Mouse (Mus musculus): Measurements from ENCODE around the gene Flt3. TPM values are rescaled to one million over a fixed set of nuclear protein-coding genes. Genes with fewer than 3 reads are reported as not detected.

Gene Flt3
- 0.06 and 0.09 TPM in 2 replicates for polyA plus RNA-seq (2016; fragmentation: Nextera tagmentation; extraction: Ambion mirVana)

- H3K4me1 ChIP-seq, result peaks cover 14% of the 10 kb centered on the region
- peaks cover 61% of the 10 kb centered on the region for H3K27me3 ChIP-seq (replicated peaks; ENCODE audit: low read depth, poor library complexity, severe bottlenecking)
- under 1% methylated on average over 56 of the region's 56 CpGs for WGBS
These were observed at the start of gene Flt3 for GRCm38 (mm10) chr5:147399843-147400504. Gene Flt3 (minus strand): TSS chr5:147400489.

GRCm38 (mm10) chr5:147448933-147449332, 48.6 kb upstream of the Flt3 start:
- DNase-seq (ENCODE audit: low spot score), result no peak
- Histone ChIP-seq H3K36me3 (replicated peaks) (peaks cover 30% of the 10 kb centered on the region), H3K27ac (replicated peaks) (no peak overlapping the region), H3K4me1 (peaks cover 7% of the 10 kb centered on the region), H3K4me3 (no peak overlapping the region), H3K9me3 (no peaks in the 10 kb centered on the region), H3K27me3 (replicated peaks; ENCODE audit: low read depth, poor library complexity, severe bottlenecking) (no peaks in the 10 kb centered on the region)
- 86% methylated on average over 4 of the region's 4 CpGs for WGBS

More at GRCm38 (mm10) chr5:147399843-147400504, at the start of gene Flt3:
- no peaks in the 10 kb centered on the region for H3K36me3 ChIP-seq (replicated peaks)
- no peaks in the 10 kb centered on the region for H3K9me3 ChIP-seq
- H3K27ac ChIP-seq (replicated peaks), result no peak within 1 kb of the TSS
- H3K4me3 ChIP-seq, result peak within 1 kb of the TSS; percentile 57
- peak; percentile 71 for DNase-seq (ENCODE audit: low spot score)

GRCm38 (mm10) chr5:147448526-147448925, 48.2 kb upstream of the Flt3 start:
- Histone ChIP-seq H3K36me3 (replicated peaks) (peaks cover 26% of the 10 kb centered on the region), H3K4me3 (no peak overlapping the region), H3K4me1 (peaks cover 7% of the 10 kb centered on the region), H3K27me3 (replicated peaks; ENCODE audit: low read depth, poor library complexity, severe bottlenecking) (no peaks in the 10 kb centered on the region), H3K27ac (replicated peaks) (no peak overlapping the region), H3K9me3 (no peaks in the 10 kb centered on the region)
- no peak for DNase-seq (ENCODE audit: low spot score)
- WGBS, result 60% methylated on average over 4 of the region's 4 CpGs

- Histone ChIP-seq H3K27ac (replicated peaks) (no peak overlapping the region), H3K9me3 (no peaks in the 10 kb centered on the region), H3K4me3 (no peak overlapping the region), H3K27me3 (replicated peaks; ENCODE audit: low read depth, poor library complexity, severe bottlenecking) (no peaks in the 10 kb centered on the region), H3K36me3 (replicated peaks) (peaks cover 4% of the 10 kb centered on the region; the same call in 1 of the 2 replicates), H3K4me1 (peaks cover 7% of the 10 kb centered on the region)
- WGBS, result 82% methylated on average over 4 of the region's 4 CpGs
- DNase-seq (ENCODE audit: low spot score), result no peak
These were observed 45.0 kb upstream of the Flt3 start for GRCm38 (mm10) chr5:147445252-147445651.

DNA sequence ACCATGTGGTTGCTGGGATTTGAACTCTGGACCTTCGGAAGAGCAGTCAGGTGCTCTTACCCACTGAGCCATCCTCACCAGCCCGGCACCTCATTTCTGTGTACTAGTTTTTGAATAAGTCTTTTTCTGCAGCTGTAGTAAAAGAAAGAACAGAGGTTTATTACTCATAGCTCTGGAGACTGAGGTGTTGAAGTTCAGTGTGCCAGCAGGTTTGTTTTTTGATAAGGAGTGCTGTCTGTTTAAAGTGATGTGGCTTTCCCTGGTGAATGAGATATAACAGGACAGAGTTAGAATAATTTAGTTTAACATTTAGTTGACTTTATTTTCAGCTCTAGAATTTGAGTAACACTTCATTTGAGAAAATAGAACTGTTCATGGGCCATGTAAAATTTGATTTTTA, 44.5 kb upstream of the Flt3 start:
- Histone ChIP-seq H3K36me3 (replicated peaks) (peaks cover 4% of the 10 kb centered on the region; the same call in 1 of the 2 replicates), H3K4me3 (no peak overlapping the region), H3K27me3 (replicated peaks; ENCODE audit: low read depth, poor library complexity, severe bottlenecking) (no peaks in the 10 kb centered on the region), H3K4me1 (peaks cover 7% of the 10 kb centered on the region), H3K27ac (replicated peaks) (no peak overlapping the region), H3K9me3 (no peaks in the 10 kb centered on the region)
- WGBS, result 93% methylated on average over 2 of the region's 2 CpGs
- DNase-seq (ENCODE audit: low spot score), result no peak

GRCm38 (mm10) chr5:147444298-147444697, 44.0 kb upstream of the Flt3 start:
- DNase-seq (ENCODE audit: low spot score), result no peak
- no peaks in the 10 kb centered on the region for H3K27me3 ChIP-seq (replicated peaks; ENCODE audit: low read depth, poor library complexity, severe bottlenecking)
- WGBS, result 90% methylated on average over 6 of the region's 6 CpGs
- H3K27ac ChIP-seq (replicated peaks), result no peak overlapping the region
- peaks cover 6% of the 10 kb centered on the region for H3K36me3 ChIP-seq (replicated peaks)
- H3K4me1 ChIP-seq, result peaks cover 7% of the 10 kb centered on the region
- no peaks in the 10 kb centered on the region for H3K9me3 ChIP-seq
- H3K4me3 ChIP-seq, result no peak overlapping the region

DNA sequence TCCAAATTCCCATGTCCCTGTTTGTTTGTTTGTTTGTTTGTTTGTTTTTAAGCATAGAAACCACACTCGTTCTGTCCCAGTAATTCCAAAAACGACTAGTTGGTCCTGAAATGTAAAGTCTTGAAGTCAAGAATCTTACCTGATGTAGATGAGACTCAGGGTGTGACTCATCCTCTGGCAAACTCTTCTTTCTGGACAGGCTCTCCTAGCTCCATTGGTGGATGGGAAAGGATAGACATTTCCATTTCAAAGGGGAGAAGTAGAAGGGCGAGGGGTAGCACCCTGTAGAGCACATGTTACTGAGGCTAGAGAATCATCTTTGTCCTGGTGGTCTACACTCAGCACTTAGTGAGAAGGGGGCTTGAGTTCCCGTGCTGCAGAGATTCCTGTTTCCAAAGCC, 42.5 kb upstream of the Flt3 start:
- Histone ChIP-seq H3K36me3 (replicated peaks) (peaks cover 15% of the 10 kb centered on the region), H3K4me3 (no peak overlapping the region), H3K9me3 (no peaks in the 10 kb centered on the region), H3K27ac (replicated peaks) (no peak overlapping the region), H3K27me3 (replicated peaks; ENCODE audit: low read depth, poor library complexity, severe bottlenecking) (no peaks in the 10 kb centered on the region), H3K4me1 (peaks cover 6% of the 10 kb centered on the region; the same call in 1 of the 2 replicates)
- WGBS, result 77% methylated on average over 4 of the region's 4 CpGs
- no peak for DNase-seq (ENCODE audit: low spot score)

DNA sequence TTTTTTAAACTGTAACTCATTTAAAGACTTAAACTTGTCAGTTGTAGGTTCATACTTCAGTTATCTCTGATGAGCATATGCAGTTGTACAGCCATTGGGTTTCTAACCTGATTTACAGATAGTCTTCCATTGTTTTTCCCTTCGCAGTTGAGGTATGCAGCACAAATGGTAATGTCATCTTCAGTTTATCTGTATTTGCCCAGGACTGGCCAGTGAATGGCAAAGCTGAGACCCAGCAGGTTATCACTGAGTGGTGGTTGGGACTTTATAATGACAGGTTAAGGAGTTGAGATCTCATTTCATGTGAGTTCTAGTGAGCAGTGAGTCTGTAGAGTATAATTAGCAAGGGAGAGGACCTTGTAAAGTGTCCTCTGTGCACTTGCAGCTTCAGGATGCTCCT, 41.7 kb upstream of the Flt3 start:
- H3K9me3 ChIP-seq, result no peaks in the 10 kb centered on the region
- peaks cover 6% of the 10 kb centered on the region; the same call in 1 of the 2 replicates for H3K4me1 ChIP-seq
- no peaks in the 10 kb centered on the region for H3K27me3 ChIP-seq (replicated peaks; ENCODE audit: low read depth, poor library complexity, severe bottlenecking)
- H3K36me3 ChIP-seq (replicated peaks), result peaks cover 14% of the 10 kb centered on the region
- WGBS, result 92% methylated on average over 1 of the region's 1 CpGs
- no peak overlapping the region for H3K27ac ChIP-seq (replicated peaks)
- no peak for DNase-seq (ENCODE audit: low spot score)
- H3K4me3 ChIP-seq, result no peak overlapping the region

- Histone ChIP-seq H3K9me3 (no peaks in the 10 kb centered on the region), H3K27me3 (replicated peaks; ENCODE audit: low read depth, poor library complexity, severe bottlenecking) (no peaks in the 10 kb centered on the region), H3K4me3 (no peak overlapping the region), H3K4me1 (peaks cover 8% of the 10 kb centered on the region; the same call in 1 of the 2 replicates), H3K36me3 (replicated peaks) (peaks cover 11% of the 10 kb centered on the region), H3K27ac (replicated peaks) (no peak overlapping the region)
- DNase-seq (ENCODE audit: low spot score), result no peak
- WGBS, result 79% methylated on average over 3 of the region's 3 CpGs
These were observed 40.8 kb upstream of the Flt3 start for GRCm38 (mm10) chr5:147440996-147441507.

GRCm38 (mm10) chr5:147436491-147436890, 36.2 kb upstream of the Flt3 start:
- WGBS, result 84% methylated on average over 5 of the region's 5 CpGs
- Histone ChIP-seq H3K9me3 (no peaks in the 10 kb centered on the region), H3K27me3 (replicated peaks; ENCODE audit: low read depth, poor library complexity, severe bottlenecking) (no peaks in the 10 kb centered on the region), H3K4me3 (no peak overlapping the region), H3K27ac (replicated peaks) (no peak overlapping the region), H3K36me3 (replicated peaks) (peaks cover 27% of the 10 kb centered on the region), H3K4me1 (peaks cover 35% of the 10 kb centered on the region)
- no peak for DNase-seq (ENCODE audit: low spot score)

DNA sequence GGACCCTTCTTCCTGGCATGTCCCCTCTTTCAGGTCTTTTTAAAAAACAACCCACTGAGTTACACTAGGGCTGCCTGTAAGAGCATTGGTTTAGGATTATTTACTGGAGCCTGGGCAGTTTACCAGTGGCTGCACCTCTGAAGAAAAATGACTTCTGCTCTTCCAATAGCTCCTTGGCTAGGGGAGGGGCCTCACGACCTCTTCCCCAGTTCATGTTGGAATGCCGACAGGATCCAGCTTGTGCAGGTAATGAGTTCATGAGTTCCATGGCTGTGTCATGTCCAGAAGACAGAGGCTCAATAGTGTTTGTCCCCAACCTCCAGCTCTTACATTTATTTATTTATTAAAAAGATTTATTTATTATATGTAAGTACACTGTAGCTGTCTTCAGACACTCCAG, 35.5 kb upstream of the Flt3 start:
- Histone ChIP-seq H3K4me1 (peaks cover 35% of the 10 kb centered on the region), H3K4me3 (no peak overlapping the region), H3K9me3 (no peaks in the 10 kb centered on the region), H3K27ac (replicated peaks) (no peak overlapping the region), H3K36me3 (replicated peaks) (peaks cover 27% of the 10 kb centered on the region), H3K27me3 (replicated peaks; ENCODE audit: low read depth, poor library complexity, severe bottlenecking) (no peaks in the 10 kb centered on the region)
- 74% methylated on average over 2 of the region's 2 CpGs for WGBS
- DNase-seq (ENCODE audit: low spot score), result no peak

GRCm38 (mm10) chr5:147435224-147435623, 34.9 kb upstream of the Flt3 start:
- peaks cover 27% of the 10 kb centered on the region for H3K36me3 ChIP-seq (replicated peaks)
- H3K9me3 ChIP-seq, result no peaks in the 10 kb centered on the region
- peaks cover 35% of the 10 kb centered on the region for H3K4me1 ChIP-seq
- no peak for DNase-seq (ENCODE audit: low spot score)
- 76% methylated on average over 4 of the region's 4 CpGs for WGBS
- H3K27me3 ChIP-seq (replicated peaks; ENCODE audit: low read depth, poor library complexity, severe bottlenecking), result no peaks in the 10 kb centered on the region
- H3K27ac ChIP-seq (replicated peaks), result no peak overlapping the region
- H3K4me3 ChIP-seq, result no peak overlapping the region

DNA sequence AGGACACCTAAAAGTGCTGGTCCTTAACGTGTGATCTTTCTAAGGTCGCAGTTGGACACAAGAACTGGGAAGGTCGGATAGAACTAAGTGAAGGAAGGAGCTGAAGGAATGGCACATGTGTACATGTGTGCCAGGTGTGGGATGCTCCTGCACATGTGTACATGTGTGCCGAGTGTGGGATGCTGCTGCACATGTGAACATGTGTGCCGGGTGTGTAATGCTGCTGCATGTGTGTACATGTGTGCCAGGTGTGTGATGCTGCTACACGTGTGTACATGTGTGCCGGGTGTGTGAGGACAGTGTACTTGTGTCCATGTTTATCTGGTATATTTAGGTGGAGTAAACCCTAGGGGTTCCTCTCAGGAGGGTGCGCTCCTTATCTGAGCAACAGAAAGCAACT, 32.6 kb upstream of the Flt3 start:
- Histone ChIP-seq H3K4me1 (peaks cover 38% of the 10 kb centered on the region), H3K9me3 (no peaks in the 10 kb centered on the region), H3K4me3 (no peak overlapping the region), H3K27me3 (replicated peaks; ENCODE audit: low read depth, poor library complexity, severe bottlenecking) (no peaks in the 10 kb centered on the region), H3K27ac (replicated peaks) (no peak overlapping the region), H3K36me3 (replicated peaks) (peaks cover 16% of the 10 kb centered on the region; the same call in 1 of the 2 replicates)
- WGBS, result 93% methylated on average over 8 of the region's 8 CpGs
- DNase-seq (ENCODE audit: low spot score), result no peak

Measured in embryonic facial prominence, embryonic 10.5 days (tissue).